Mouse (Mus musculus) cerebral cortex, adult 2 months (tissue): Measurements from ENCODE around the gene Mast3.

Experiments used
- WGBS: fragments of 180-500 bp; shearing (Covaris S2); methylation state at CpG from one replicate; pipeline ENCODE4 v1.1.7; 2018; 5-methylcytosine and 5-hydroxymethylcytosine counted together

Mast3 gene

GRCm38 (mm10) chr8:70776496-70777444, 28.1 kb downstream of the Mast3 start, which contains the start of gene Pik3r2:
Pik3r2 (minus strand) TSS chr8:70776713.
- under 1% methylated on average over 94 of the region's 94 CpGs for WGBS

GRCm38 (mm10) chr8:70775851-70776495, 28.9 kb downstream of the Mast3 start:
- under 1% methylated on average over 34 of the region's 34 CpGs for WGBS

- 62% methylated on average over 5 of the region's 5 CpGs for WGBS
These were observed 29.6 kb downstream of the Mast3 start for GRCm38 (mm10) chr8:70775227-70775626.

- 84% methylated on average over 18 of the region's 18 CpGs for WGBS
These were observed 30.1 kb downstream of the Mast3 start for GRCm38 (mm10) chr8:70774740-70775139.

GRCm38 (mm10) chr8:70773833-70774232, 31.0 kb downstream of the Mast3 start:
- 24% methylated on average over 9 of the region's 9 CpGs for WGBS

GRCm38 (mm10) chr8:70773410-70773809, 31.4 kb downstream of the Mast3 start:
- WGBS: 43% methylated on average over 5 of the region's 5 CpGs

- 77% methylated on average over 9 of the region's 9 CpGs for WGBS
These were observed 32.0 kb downstream of the Mast3 start for GRCm38 (mm10) chr8:70772890-70773289.

GRCm38 (mm10) chr8:70772075-70772474, 32.8 kb downstream of the Mast3 start:
- 94% methylated on average over 13 of the region's 13 CpGs for WGBS

GRCm38 (mm10) chr8:70771217-70771616, 33.6 kb downstream of the Mast3 start:
- WGBS: 73% methylated on average over 7 of the region's 7 CpGs

- WGBS: 95% methylated on average over 13 of the region's 13 CpGs
These were observed 34.1 kb downstream of the Mast3 start for GRCm38 (mm10) chr8:70770748-70771147.

- 80% methylated on average over 12 of the region's 12 CpGs for WGBS
These were observed 35.0 kb downstream of the Mast3 start for GRCm38 (mm10) chr8:70769858-70770257.

GRCm38 (mm10) chr8:70769359-70769758, 35.5 kb downstream of the Mast3 start:
- WGBS: 8% methylated on average over 26 of the region's 26 CpGs

GRCm38 (mm10) chr8:70768956-70769355, 35.9 kb downstream of the Mast3 start:
- WGBS: 76% methylated on average over 16 of the region's 16 CpGs

- 91% methylated on average over 32 of the region's 32 CpGs for WGBS
These were observed 36.5 kb downstream of the Mast3 start for GRCm38 (mm10) chr8:70768231-70768776.

GRCm38 (mm10) chr8:70767503-70767902, 37.4 kb downstream of the Mast3 start:
- 70% methylated on average over 6 of the region's 6 CpGs for WGBS

- 14% methylated on average over 21 of the region's 21 CpGs for WGBS
These were observed 38.0 kb downstream of the Mast3 start for GRCm38 (mm10) chr8:70766571-70767440.

- whole genome bisulfite sequencing: 5% methylated on average over 34 of the region's 34 CpGs
These were observed 38.9 kb downstream of the Mast3 start for GRCm38 (mm10) chr8:70765838-70766570.

- WGBS: 69% methylated on average over 9 of the region's 9 CpGs
These were observed 39.5 kb downstream of the Mast3 start for GRCm38 (mm10) chr8:70765329-70765728.

GRCm38 (mm10) chr8:70764676-70765075, 40.2 kb downstream of the Mast3 start:
- WGBS: 93% methylated on average over 13 of the region's 13 CpGs

- WGBS: 89% methylated on average over 8 of the region's 8 CpGs
These were observed 40.8 kb downstream of the Mast3 start for GRCm38 (mm10) chr8:70764026-70764425.

GRCm38 (mm10) chr8:70763354-70763753, 41.5 kb downstream of the Mast3 start:
- 9% methylated on average over 3 of the region's 3 CpGs for WGBS
